Mouse (Mus musculus): Measurements from ENCODE around the gene Uba5.
A peak's percentile ranks its signal among the peaks of the same experiment; 100 is the strongest.

Gene Uba5

DNA sequence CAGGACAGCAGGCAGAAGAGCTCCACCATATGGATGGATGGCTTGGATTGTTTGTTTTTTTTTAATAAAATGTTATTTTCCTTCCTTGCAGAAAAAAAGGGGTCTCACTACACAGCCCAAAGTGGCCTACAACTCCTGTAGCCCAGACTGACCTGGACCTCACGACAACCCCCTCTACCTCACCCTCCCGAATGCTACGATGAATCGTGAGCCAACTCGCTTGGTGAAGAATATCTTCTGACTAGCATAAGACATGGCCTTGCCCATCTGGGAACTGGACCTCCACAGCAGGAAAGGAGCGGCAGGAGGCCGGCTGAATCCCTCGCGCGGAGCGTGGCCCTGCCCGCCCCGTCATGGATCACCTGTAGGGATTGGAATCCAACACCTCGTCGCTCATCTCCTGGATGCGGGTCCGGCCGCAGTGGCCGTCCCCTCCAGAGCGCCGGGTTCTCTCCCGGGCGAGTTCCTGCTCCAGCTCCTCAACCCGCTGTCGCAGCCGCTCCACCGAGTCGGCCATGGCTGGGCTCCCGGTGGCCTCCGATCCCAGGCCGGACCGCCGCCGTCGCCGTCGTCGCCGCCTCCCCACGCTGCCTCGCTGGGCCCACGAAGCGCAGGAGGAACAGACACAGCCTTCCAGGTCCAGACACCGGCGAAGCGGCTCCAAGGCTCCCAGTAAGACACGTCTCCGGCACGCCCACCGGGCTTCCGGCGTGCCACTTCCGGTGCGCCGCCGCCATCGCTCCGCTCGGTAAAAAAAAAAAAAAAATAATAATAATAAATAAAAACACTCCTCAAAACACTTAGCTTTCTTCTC is at the start of gene Uba5:
Uba5 (minus strand) TSS at position 705 of the 814 bp plus-strand sequence.
- DNase-seq (ENCODE audit: extremely low read depth, low read depth), result peak; percentile 55

DNA sequence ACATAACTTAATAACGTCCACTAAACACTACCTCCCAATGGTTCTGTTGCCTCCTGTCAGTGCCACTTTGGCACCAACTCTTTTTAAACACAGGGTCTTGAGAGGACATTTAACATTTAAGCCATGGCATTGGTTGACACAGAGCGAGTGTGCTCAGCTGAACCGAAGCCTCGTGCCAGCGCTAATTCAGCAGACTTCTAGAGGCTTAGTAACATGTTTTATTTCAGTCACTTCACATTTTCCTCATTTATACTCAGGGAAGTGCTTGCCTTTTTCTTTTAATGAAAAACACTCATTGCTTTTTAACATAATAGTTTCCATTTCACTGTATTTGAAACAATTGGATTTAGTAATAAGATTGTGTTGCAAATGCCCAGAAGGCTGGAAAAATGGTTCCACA is 46.2 kb upstream of the Uba5 start:
- no peak for DNase-seq (ENCODE audit: extremely low read depth, low read depth)

DNA sequence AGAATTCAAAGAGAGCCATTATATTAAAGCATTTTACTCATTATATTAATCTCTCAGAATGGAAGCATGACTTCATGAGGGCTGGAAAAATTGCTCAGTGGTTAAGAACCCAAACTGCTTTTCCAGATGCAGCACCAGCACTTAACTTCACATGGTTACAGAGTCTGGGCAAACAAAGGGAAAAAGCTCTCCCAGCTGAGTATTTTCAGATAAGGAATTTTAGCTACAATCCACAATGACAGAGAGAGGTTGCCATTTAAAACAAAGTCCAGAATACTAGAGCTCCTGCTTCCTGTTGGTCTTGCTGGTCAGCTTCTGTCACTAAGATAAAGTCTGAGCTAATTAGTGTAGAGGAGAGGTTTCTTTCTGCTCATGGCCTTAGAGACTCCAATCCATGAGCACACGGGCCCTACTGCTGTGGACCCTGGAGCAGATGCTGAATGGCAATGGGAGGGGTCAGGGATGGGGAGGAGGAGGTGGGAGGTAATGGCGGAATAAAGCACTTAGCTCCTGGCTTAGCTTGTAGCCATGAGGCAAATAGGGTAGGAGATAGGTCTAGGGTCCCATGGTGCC is 45.7 kb upstream of the Uba5 start:
- DNase-seq (ENCODE audit: extremely low read depth, low read depth), result no peak

DNA sequence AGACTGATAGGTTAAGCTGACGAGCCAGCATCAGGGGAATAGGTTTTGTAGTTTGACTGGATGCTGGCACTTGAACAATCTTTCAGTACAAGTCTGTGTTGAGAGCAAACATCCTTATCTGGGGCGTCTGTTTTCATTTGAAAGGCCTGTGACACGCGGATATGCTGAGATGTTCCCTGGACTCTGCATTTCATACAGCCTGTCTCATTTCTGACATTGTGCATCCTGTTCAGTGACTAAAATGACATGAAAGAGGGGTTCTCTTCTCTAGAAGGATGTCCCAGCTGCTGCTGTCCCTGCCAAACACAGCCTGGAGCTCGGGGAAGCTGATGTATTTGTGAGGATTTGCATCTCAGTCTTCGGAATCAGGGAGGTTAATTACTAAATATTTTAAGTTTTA is 44.5 kb upstream of the Uba5 start:
- DNase-seq (ENCODE audit: extremely low read depth, low read depth), result no peak

DNA sequence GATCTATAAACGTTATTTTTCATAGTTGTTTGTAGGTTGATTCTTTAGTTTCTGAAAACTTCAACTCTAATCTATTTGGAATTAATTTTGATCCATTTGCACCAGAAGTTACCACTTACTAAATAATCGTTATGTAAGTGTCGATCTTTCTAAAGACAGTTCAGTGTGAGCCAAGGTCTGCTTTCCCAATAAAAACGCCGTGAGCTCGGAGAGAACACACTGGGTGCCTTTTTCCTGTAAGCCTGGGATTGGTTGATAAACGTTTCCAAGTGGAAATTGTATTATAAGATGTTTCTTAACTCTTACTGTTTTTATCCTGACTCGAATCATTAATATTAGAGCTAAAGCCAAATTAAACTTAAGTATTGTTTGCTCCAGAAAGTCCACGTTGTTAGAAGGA is 44.0 kb upstream of the Uba5 start:
- no peak for DNase-seq (ENCODE audit: extremely low read depth, low read depth)

DNA sequence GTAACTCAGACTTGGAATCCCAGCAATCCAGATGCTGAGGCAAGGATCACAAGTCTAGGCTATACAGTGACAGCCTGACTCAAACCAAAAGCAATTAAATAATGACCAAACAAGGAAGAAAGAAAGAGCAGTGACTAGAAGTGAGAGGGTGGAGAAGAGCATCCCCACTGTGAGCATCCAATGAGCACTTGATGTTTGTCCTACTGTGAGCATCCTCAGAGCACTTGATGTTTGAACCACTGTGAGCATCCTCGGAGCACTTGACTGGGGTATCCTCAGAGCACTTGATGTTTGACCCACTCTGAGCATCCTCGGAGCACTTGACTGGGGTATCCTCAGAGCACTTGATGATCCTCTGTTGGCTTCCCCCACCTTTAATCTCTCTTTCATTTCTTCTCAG is 42.1 kb upstream of the Uba5 start:
- no peak for DNase-seq (ENCODE audit: extremely low read depth, low read depth)

DNA sequence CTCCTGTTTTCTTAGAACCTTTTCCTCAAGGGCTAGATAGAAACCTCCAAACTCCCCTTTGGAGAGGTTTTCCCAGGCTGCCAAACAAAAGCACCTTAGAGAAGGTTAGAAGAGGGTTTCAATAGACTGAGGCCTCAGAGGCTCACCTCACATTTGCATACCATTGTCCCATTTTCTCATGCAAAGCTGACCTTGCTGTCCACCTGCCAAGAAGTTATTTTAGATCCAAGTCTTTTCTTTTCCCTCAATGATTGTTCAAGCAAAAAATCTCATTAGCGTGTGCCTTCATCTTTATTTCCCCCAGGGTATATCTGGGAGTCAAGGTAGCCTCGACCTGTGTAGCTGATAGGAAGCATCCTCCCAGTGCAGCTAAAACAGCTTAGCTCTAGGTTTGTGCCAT is 40.0 kb upstream of the Uba5 start:
- no peak for DNase-seq (ENCODE audit: extremely low read depth, low read depth)

DNA sequence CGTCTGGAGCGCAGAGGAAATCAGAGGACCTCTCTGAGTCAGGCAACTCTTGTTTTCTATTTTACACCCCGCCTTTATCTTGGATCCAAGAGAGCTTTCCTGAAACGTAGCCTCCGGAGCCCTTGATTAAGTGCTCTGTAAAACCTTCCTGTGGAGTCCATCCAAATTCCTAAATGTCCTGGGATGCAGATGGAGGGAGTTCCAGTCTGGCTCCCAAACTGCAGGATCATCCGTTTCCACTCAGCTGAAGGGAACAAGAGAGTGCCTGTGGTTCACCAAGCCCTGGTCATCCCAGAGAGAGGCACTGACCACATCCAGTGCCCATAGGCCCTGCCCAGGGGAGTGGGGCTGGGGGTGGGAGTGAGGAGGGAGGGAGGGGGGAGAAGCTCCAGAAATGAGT is 39.4 kb upstream of the Uba5 start:
- DNase-seq (ENCODE audit: extremely low read depth, low read depth), result no peak

DNA sequence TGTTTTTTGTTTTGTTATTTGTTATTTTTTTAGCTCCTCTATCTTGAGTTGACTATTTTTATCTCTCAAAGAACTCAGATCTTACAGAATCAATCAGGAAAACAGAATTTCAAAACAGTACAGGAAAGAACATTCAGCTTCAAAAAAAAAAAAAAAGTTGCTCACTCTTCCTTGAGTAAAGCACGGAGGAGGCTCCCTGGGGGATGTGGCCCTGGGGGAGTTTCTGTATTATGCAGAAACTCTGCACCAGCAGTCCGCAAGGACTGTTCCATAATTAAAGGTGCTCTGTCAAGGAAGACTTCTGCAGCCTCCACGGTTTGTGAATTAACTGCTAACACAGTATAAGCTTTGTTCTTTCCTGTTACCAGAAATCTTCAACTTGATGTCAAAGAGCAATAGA is 38.5 kb upstream of the Uba5 start:
- DNase-seq (ENCODE audit: extremely low read depth, low read depth), result no peak

DNA sequence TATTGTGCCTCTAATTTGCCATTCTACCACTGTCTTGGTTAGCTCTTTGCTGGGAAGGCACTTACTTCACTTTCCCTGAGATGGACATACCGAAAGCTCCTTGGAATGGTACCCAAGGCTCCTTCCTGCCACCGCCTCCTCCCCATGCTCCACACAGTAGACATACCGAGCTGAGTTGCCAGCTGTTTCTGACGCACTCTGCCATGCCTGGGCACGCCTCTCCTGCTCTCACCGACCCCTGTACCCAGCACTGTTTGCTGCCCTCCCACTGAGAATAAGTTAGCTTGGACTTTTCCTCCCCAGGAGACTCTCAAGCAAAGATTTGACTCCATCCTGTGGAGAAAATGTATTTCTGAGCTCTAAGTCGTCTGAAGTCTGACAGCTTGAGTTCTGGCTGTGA is 37.9 kb upstream of the Uba5 start:
- no peak for DNase-seq (ENCODE audit: extremely low read depth, low read depth)

DNA sequence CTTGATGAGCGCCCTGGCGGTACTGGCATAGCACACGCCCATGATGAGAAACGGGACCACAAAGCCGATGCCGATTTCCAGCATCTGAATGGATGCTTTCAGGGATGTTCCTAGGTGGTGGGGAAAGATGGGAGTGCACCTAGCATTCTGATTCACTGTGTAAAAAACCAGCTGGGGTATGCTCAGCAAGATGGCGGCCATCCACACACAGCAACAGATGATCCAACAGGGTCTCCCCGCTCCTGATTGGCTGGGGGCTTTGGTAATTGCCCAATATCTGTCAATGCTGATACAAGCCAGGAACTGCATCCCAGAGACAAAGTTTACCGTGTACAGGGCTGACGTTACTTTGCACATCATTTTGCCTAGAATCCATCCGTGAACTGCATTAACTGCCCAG is 36.1 kb upstream of the Uba5 start:
- DNase-seq (ENCODE audit: extremely low read depth, low read depth), result no peak

DNA sequence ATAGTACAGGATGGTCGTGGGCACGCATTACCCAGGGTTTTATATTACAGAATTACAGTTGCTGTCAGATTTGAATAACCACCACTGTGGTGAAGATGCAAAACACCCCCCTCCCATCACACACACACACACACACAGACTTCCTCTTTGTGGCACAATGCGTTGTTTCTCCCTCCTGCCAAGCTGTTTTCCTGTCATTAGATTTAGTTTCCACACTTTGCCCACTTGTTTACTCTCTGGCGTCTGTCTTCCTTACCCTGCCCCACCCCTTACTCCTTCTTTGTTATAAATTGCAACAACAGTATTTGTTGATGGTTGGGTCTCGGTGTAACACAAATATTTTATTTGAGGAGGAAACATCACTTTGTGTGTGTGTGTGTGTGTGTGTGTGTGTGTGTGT is 35.3 kb upstream of the Uba5 start:
- DNase-seq (ENCODE audit: extremely low read depth, low read depth), result no peak

DNA sequence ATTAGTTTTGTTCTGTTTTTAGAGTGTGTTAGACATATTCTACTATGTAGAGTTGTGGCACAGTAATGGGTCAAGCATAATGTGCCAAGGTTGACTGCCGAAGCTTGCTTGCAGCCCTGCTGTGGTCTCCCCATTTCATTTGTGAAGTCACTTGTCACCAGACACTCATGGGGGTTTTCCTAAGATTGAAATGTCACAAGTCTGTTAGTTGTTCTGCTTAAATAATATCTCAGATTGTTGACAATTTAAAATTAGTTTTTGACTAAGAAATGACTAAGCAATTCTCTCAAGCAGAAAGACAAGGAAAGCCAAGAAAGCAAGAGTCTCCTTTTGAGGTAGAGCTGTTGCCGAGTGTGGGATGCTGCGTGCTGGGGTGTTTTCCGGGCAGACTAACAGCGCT is 30.0 kb upstream of the Uba5 start:
- DNase-seq (ENCODE audit: extremely low read depth, low read depth), result no peak

DNA sequence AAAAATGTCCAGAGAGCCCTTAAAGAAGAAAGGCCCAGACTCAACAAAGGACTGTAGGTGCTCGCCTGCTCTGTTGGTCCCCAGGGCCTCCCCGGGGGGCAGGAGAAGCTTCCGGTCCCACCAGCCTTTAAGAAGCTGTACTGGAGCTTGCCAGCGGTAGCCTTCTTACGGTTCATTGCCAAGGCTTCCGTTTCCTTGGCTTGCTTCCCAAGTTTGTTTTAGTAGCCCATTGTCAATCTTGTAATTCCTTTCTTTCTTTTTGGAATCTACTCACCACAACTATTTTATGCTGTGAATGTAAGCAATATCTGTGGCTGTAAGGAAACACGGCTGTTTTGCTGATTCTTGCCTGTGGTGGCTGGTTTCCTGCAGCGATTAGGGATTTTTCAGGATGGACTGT is 25.6 kb upstream of the Uba5 start:
- DNase-seq (ENCODE audit: extremely low read depth, low read depth), result no peak

DNA sequence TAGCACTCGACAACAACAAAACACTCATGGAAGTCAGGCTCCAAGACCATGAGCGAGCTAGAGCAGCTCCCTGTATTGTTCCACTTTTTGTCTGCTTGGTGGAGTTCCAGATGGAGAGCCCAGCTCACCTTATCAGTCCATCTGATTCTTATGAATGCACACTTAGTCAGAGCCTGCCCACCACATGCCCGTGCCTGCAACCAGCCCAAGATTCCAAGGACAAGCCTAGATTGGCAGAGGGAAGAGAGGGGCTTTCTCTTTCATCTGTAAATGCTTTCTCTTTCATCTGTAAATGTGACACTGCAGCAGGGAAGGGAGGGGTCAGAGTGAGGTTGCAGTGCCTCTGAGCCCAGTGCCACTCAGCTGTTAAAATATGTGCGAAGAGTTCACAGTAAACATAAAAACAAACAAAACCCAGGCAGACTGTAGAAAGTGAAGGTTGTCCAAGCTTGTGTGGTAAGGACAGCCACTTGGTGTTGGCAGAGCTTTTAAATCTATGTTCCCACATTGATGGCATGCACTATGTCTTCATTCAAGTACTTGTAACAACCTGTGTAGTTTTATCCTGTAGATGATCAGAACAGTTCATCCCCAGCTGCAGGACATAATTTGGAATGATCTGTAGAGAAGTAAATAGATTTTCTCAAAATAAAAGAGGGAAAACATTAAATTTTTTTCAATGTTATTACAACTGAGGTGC is 22.9 kb upstream of the Uba5 start:
- no peak for DNase-seq (ENCODE audit: extremely low read depth, low read depth)

DNA sequence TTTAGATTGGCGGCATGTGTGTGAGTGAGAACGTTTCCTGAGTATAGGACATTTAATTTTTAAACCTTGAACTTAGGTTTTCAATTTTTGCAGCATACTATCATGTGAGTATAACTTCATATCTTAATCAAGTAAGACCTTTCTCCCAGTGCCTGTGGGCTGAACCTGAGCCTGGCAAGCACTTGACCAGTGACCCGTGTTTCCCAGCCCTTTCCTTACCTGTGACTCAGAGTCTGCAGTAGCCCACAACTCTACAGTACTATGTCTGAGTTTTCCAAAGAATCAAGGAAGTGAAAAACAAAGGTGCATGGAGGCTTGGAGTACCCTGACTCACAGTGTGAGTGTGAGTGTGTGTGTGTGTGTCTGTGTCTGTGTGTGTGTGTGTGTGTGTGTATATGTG is 17.1 kb upstream of the Uba5 start:
- no peak for DNase-seq (ENCODE audit: extremely low read depth, low read depth)

DNA sequence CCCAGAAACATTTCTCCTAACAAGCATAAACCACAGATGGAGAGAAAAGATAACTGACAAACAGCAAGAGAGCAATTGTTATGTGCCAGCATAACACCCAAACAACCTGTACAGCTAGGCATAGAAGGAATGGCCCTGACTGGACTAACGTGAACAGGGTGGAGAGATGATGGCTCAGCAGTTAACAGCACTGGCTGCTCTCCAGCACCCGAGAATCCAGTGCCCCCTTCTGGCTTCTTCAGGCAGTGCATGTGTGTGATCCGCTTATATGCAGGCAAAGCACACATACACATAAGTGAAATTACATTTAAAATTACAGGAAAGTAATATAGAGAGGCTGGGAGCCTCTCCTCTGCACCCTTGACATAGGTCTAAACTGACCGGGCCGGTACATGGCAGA is 16.4 kb upstream of the Uba5 start:
- DNase-seq (ENCODE audit: extremely low read depth, low read depth), result peak; percentile 36

DNA sequence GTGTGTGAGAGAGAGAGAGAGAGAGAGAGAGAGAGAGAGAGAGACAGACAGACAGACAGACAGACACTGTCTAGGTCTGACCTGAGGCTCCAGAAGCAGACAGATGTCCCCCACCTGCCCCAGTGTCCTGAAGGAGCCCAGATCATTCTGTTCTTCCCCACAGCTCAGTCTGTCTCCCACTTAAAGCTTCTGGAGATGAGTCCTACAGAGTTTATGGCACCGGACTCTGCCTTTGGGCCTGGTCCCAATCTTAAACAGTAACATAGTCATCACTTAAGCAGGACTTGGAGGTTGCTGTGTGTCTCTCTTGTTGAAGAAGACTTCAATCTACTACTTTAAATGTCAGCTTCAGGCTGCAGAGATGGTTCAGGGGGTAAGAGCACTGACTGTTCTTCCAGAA is 15.8 kb upstream of the Uba5 start:
- no peak for DNase-seq (ENCODE audit: extremely low read depth, low read depth)

DNA sequence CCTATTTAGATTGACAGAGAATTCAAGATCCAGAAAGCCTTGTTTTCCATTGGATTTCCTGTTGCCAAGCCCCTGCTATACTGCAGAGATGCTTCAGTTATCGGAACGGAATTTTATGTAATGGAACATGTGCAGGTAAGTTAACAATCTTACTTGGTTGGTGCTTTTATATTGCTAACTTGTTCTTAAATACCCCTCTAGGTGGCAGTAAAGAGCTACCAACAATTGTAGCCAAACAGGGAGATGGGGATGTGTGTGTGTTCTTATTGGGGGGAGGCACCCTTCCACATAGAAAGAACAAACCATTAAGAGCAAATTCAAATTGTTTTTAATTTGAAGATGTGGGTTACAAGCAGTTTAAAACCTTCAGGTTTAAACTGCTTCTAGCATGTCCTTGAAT is 12.9 kb upstream of the Uba5 start:
- DNase-seq (ENCODE audit: extremely low read depth, low read depth), result peak; percentile 26

DNA sequence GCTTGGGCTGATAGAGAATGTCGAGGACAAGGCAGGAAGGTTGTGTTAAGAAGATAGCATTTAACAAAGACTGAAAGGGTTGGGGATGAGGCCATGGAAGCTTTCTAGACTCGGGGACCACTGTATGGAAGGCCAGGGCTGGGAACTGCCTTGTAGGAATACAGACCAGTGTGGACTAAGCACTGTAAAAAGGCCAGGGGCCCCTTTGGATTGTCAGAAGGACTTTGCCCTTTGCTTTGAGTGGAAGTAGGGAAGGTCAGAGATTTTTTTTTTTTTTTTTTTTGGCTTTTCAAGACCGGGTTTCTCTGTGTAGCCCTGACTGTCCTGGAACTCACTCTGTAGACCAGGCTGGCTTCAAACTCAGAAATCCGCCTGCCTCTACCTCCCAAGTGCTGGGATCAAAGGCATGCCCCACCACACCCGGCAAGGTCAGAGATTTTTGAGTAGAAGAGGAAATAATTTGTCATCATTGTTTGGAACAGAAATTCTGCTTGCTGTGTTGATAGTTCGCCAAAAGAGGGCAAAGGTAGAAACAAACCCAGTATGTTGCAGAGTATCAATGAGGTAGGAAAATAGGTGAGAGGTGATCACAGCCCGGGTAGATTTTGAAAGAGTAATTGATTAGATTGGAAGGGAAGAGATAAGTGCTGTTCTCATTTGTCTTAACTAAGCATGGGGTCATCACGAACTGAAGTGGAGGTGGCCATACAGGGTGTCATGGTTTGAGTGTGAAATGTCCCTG is 8.1 kb upstream of the Uba5 start:
- DNase-seq (ENCODE audit: extremely low read depth, low read depth), result no peak

DNA sequence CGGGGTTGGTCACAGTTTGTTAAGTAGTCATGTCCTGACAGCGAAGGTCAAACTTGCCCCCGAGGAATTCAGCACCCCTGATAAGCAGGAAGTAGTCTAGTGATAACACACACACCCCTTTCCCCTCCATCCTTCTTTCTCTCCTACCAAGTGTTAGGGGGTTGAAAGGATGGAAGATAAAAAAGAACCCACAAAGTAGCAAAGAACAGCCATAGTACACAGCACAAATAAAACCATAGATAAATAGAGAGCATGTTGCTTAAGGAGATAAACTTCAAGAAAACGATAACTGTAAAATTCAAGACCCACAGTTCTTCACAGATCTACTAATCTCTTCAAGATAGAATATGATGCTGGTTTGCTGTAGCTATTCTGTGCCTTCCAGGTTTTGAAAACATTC is 7.3 kb upstream of the Uba5 start:
- DNase-seq (ENCODE audit: extremely low read depth, low read depth), result no peak

DNA sequence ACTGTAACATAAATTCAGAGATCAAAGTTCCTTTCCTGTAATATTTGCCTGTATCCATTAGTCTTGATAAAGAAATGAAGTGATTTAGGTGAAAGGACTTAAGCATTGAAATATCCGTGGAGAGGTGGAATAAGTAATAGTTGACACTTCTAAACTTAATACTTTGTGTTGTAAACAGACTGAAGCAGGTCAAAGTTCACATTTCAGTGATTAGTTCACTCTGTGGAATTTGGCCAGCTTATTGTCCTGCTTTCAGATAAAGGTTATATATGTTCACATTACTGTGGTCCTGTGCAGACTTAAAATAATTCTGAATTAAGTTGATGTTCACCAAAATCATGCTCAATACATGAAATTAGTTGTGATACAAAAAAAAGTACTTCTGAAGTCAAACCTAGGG is 1.6 kb upstream of the Uba5 start:
- no peak for DNase-seq (ENCODE audit: extremely low read depth, low read depth)

All from MEL-GATA-1-ER (cell line).